Mouse (Mus musculus) liver, adult 2 months (tissue): Measurements from ENCODE around the gene Anxa6. TPM values are rescaled to one million over a fixed set of nuclear protein-coding genes. Genes with fewer than 3 reads are reported as not detected.

ENCODE experiments used
- DNase-seq: peaks from one replicate; pipeline ENCODE4 v3.0.0-alpha.2; 2011; ENCODE audit warnings: low read depth, low spot score; ENCODE audit errors: extremely low read depth
- H3K27ac ChIP-seq: fragments of 200-500 bp; replicated peaks from 2 replicates; pipeline ENCODE4 v1.5.1; 2012; ENCODE audit warnings: low read depth, mild to moderate bottlenecking, control low read depth, inconsistent platforms, low read length; ENCODE audit not compliant: insufficient read depth
- H3K27me3 ChIP-seq: fragments of 200-500 bp; 2 replicates; pipeline ENCODE4 v1.6.1; 2012; ENCODE audit warnings: mild to moderate bottlenecking, moderate library complexity, low read length, inconsistent platforms; ENCODE audit not compliant: control insufficient read depth, insufficient read depth
- H3K36me3 ChIP-seq: fragments of 200-500 bp; 2 replicates; pipeline ENCODE4 v1.6.1; 2012; ENCODE audit warnings: low read length, inconsistent platforms; ENCODE audit not compliant: control insufficient read depth, insufficient read depth
- H3K4me1 ChIP-seq: fragments of 200-500 bp; 2 replicates; pipeline ENCODE4 v1.6.1; 2011; ENCODE audit warnings: low read length; ENCODE audit not compliant: control insufficient read depth, insufficient read depth
- H3K4me3 ChIP-seq: fragments of 200-500 bp; 2 replicates; pipeline ENCODE4 v1.5.1; 2011; ENCODE audit warnings: low read depth, mild to moderate bottlenecking, control low read depth, low read length, moderate library complexity; ENCODE audit not compliant: insufficient read depth
- H3K79me2 ChIP-seq: fragments of 200-500 bp; 2 replicates; pipeline ENCODE4 v1.6.1; 2012; ENCODE audit warnings: inconsistent platforms, mild to moderate bottlenecking, low read length, moderate library complexity; ENCODE audit not compliant: control insufficient read depth, insufficient read depth
- H3K9ac ChIP-seq: fragments of 200-500 bp; 2 replicates; pipeline ENCODE4 v1.6.1; 2012; ENCODE audit warnings: low read depth, mild to moderate bottlenecking, control low read depth, inconsistent platforms, low read length
- CTCF ChIP-seq: fragments of 200-500 bp; IDR thresholded peaks from 2 replicates; pipeline ENCODE4 v1.5.1; 2011; ENCODE audit warnings: low read depth, low read length, control low read depth
- POLR2A ChIP-seq: fragments of 200-500 bp; IDR thresholded peaks from 2 replicates; pipeline ENCODE4 v1.6.1; 2011; ENCODE audit warnings: low read length, control low read depth; ENCODE audit not compliant: insufficient read depth; ENCODE audit errors: extremely low read depth
- WGBS: fragments of 180-500 bp; shearing (Covaris S2); methylation state at CpG from one replicate; pipeline ENCODE4 v1.1.7; 2018; 5-methylcytosine and 5-hydroxymethylcytosine counted together
- polyA plus RNA-seq: library from polyadenylated mRNA; depleted of rRNA; stranded (reverse); fragments of >200 nt; gene quantifications from 2 replicates; pipeline ENCODE4 v1.2.3, GENCODE M21; 2012
- total RNA-seq: library from RNA; depleted of rRNA; stranded (reverse); fragments of >200 nt; gene quantifications from 2 replicates; pipeline ENCODE4 v1.2.3, GENCODE M21; 2014

The Anxa6 gene
- total and polyA plus RNA-seq, 2 experiments = 91.3 to 111 TPM

- Histone ChIP-seq H3K4me3 (no peak overlapping the region), H3K9ac (no peak overlapping the region), H3K27me3 (no peaks in the 10 kb centered on the region), H3K36me3 (peaks cover 23% of the 10 kb centered on the region), H3K4me1 (no peaks in the 10 kb centered on the region), H3K27ac (no peak overlapping the region), H3K79me2 (no peaks in the 10 kb centered on the region)
- DNase-seq = no peak
- 86% methylated on average over 8 of the region's 8 CpGs for WGBS
- no peak for TF ChIP-seq CTCF
These were observed 44.4 kb downstream of the Anxa6 start for GRCm38 (mm10) chr11:54988754-54989349.

- H3K9ac ChIP-seq = no peak overlapping the region
- peak; percentile 18 for DNase-seq
- H3K36me3 ChIP-seq = peaks cover 21% of the 10 kb centered on the region
- 96% methylated on average over 1 of the region's 1 CpGs for WGBS
- H3K79me2 ChIP-seq = no peaks in the 10 kb centered on the region
- H3K27ac ChIP-seq = no peak overlapping the region
- H3K4me3 ChIP-seq = no peak overlapping the region
- no peaks in the 10 kb centered on the region for H3K4me1 ChIP-seq
- peak; percentile 77 for TF ChIP-seq CTCF
- TF ChIP-seq POLR2A = no peak
- H3K27me3 ChIP-seq = no peaks in the 10 kb centered on the region
These were observed 45.3 kb downstream of the Anxa6 start for GRCm38 (mm10) chr11:54987974-54988373.

DNA sequence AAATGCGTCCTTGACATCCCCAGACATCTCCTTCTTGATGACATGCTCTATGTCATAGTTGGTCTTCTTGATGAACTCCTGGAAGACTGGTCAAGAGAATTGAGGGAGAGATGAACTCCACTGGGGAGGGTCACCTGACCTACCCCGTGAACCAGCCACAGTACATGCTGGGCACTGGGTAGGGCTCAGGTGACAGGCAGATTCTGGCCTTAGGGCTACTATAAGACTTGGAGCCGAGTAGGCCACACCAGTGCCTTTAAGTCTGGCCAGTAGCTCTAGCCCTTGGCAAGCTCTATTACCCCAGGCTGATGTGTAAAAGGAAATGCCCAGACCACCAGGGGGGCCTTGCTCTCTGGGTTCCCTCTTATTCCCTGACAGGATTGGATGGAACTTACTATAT, 48.2 kb downstream of the Anxa6 start:
- H3K9ac ChIP-seq = no peak overlapping the region
- no peaks in the 10 kb centered on the region for H3K27me3 ChIP-seq
- peaks cover 22% of the 10 kb centered on the region for H3K36me3 ChIP-seq
- H3K27ac ChIP-seq = no peak overlapping the region
- H3K79me2 ChIP-seq = no peaks in the 10 kb centered on the region
- no peak overlapping the region for H3K4me3 ChIP-seq
- 84% methylated on average over 3 of the region's 3 CpGs for whole genome bisulfite sequencing
- no peaks in the 10 kb centered on the region for H3K4me1 ChIP-seq
- no peak for DNase-seq
- no peak for TF ChIP-seq CTCF
- no peak for TF ChIP-seq POLR2A

- Histone ChIP-seq H3K79me2 (no peaks in the 10 kb centered on the region), H3K4me1 (no peaks in the 10 kb centered on the region), H3K9ac (no peak overlapping the region), H3K36me3 (peaks cover 21% of the 10 kb centered on the region), H3K4me3 (no peak overlapping the region), H3K27ac (no peak overlapping the region), H3K27me3 (no peaks in the 10 kb centered on the region)
- WGBS = 67% methylated on average over 4 of the region's 4 CpGs
- no peak for TF ChIP-seq CTCF
- no peak for TF ChIP-seq POLR2A
- no peak for DNase-seq
These were observed 48.7 kb downstream of the Anxa6 start for GRCm38 (mm10) chr11:54984581-54984980.

DNA sequence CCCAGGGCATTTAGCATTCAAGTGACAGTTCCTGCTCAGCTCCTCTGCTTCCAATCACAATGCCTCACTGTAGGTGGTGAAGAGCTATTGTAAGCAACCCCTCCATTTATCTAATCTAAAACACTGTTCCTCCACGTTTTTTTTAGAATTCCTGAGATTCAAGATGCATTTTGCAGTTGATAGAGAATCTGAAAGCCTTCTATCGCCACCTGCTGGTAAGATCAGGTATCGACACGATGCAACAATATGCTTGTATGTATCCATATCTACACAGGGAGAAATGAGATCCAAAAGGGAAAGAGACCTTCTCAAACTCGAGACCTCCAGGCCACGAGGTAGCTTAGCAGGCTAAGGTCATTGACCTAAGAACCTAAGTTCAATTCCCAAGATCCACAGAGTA, 49.2 kb downstream of the Anxa6 start:
- no peaks in the 10 kb centered on the region for H3K79me2 ChIP-seq
- no peak overlapping the region for H3K4me3 ChIP-seq
- H3K27me3 ChIP-seq = no peaks in the 10 kb centered on the region
- no peak overlapping the region for H3K27ac ChIP-seq
- DNase-seq = peak; percentile 57
- no peaks in the 10 kb centered on the region for H3K4me1 ChIP-seq
- 2% methylated on average over 6 of the region's 6 CpGs for WGBS
- no peak overlapping the region for H3K9ac ChIP-seq
- TF ChIP-seq POLR2A (no peak), CTCF (peak; percentile 44)
- H3K36me3 ChIP-seq = peaks cover 21% of the 10 kb centered on the region

GRCm38 (mm10) chr11:54982520-54982919, 50.7 kb downstream of the Anxa6 start:
- TF ChIP-seq POLR2A = no peak
- no peak for TF ChIP-seq CTCF
- no peak overlapping the region for H3K4me3 ChIP-seq

More at GRCm38 (mm10) chr11:54982520-54982919, 50.7 kb downstream of the Anxa6 start:
- Histone ChIP-seq H3K27me3 (no peaks in the 10 kb centered on the region), H3K79me2 (no peaks in the 10 kb centered on the region), H3K36me3 (peaks cover 24% of the 10 kb centered on the region), H3K4me1 (no peaks in the 10 kb centered on the region), H3K27ac (no peak overlapping the region), H3K9ac (no peak overlapping the region)
- no peak for DNase-seq
- 96% methylated on average over 6 of the region's 6 CpGs for WGBS
